Mouse (Mus musculus) MEL (cell line): ENCODE data around the gene Polr2i.
"Not testable (repeated sequence)": the region's sequence is repeated elsewhere in the genome, so short reads cannot be mapped to it uniquely, and the experiment has no call there.

Experiments
- CHD2 ChIP-seq: IDR thresholded peaks from 2 replicates; pipeline ENCODE4 v1.6.1; 2011; ENCODE audit warnings: low read length, improper control_type of control experiment
- CTCF ChIP-seq, 3 experiments: IDR thresholded peaks in 2 of 3; conservative IDR thresholded peaks in 1 of 3; 2 replicates each; pipeline ENCODE4 v1.5.1; 2011 to 2012; ENCODE audit warnings: low read length in 3 of 3, low read depth in 2 of 3, mild to moderate bottlenecking in 2 of 3, improper control_type of control experiment in 1 of 3, inconsistent platforms in 1 of 3, mixed read lengths in 1 of 3, moderate library complexity in 1 of 3; ENCODE audit not compliant: control insufficient read depth in 1 of 3, insufficient read depth in 1 of 3, poor library complexity in 1 of 3, severe bottlenecking in 1 of 3
- E2F4 ChIP-seq: IDR thresholded peaks from 2 replicates; pipeline ENCODE4 v1.6.1; 2011; ENCODE audit warnings: low read depth, low read length, improper control_type of control experiment, borderline replicate concordance
- ELF1 ChIP-seq: IDR thresholded peaks from 2 replicates; pipeline ENCODE4 v1.6.1; 2014; ENCODE audit warnings: low read depth, mild to moderate bottlenecking, inconsistent platforms, low read length, improper control_type of control experiment, moderate library complexity
- EP300 ChIP-seq, 2 experiments: IDR thresholded peaks; 2 replicates each; pipeline ENCODE4 v1.6.1; 2011; ENCODE audit warnings: improper control_type of control experiment in 2 of 2, low read length in 2 of 2, low read depth in 1 of 2, mild to moderate bottlenecking in 1 of 2
- ETS1 ChIP-seq: IDR thresholded peaks from 2 replicates; pipeline ENCODE4 v1.6.1; 2012; ENCODE audit warnings: low read depth, mild to moderate bottlenecking, inconsistent platforms, low read length, improper control_type of control experiment, moderate library complexity
- GATA1 ChIP-seq: IDR thresholded peaks from 2 replicates; pipeline ENCODE4 v1.6.1; 2011; ENCODE audit warnings: low read depth, low read length, improper control_type of control experiment
- JUND ChIP-seq: IDR thresholded peaks from 2 replicates; pipeline ENCODE4 v1.6.1; 2011; ENCODE audit warnings: low read depth, mild to moderate bottlenecking, improper control_type of control experiment, low read length
- MAFK ChIP-seq: IDR thresholded peaks from 2 replicates; pipeline ENCODE4 v1.6.1; 2011; ENCODE audit warnings: low read depth, mild to moderate bottlenecking, low read length, improper control_type of control experiment, borderline replicate concordance
- NELFE ChIP-seq: IDR thresholded peaks from 2 replicates; pipeline ENCODE4 v1.6.1; 2011; ENCODE audit warnings: low read depth, low read length, improper control_type of control experiment
- NRF1 ChIP-seq: IDR thresholded peaks from 2 replicates; pipeline ENCODE4 v1.6.1; 2014; ENCODE audit warnings: low read depth, mild to moderate bottlenecking, inconsistent platforms, low read length, improper control_type of control experiment, moderate library complexity; ENCODE audit not compliant: poor library complexity, insufficient read depth, severe bottlenecking
- POLR2A ChIP-seq, 2 experiments: IDR thresholded peaks; 2 replicates each; pipeline ENCODE4 v1.6.1; 2011 to 2012; ENCODE audit warnings: low read length in 2 of 2, mild to moderate bottlenecking in 2 of 2, control low read depth in 1 of 2, improper control_type of control experiment in 1 of 2, low read depth in 1 of 2, moderate library complexity in 1 of 2; ENCODE audit not compliant: control insufficient read depth in 1 of 2, insufficient read depth in 1 of 2, poor library complexity in 1 of 2
- RCOR1 ChIP-seq: IDR thresholded peaks from 2 replicates; pipeline ENCODE4 v1.6.1; 2012; ENCODE audit warnings: low read depth, mild to moderate bottlenecking, inconsistent platforms, low read length, improper control_type of control experiment

- not testable (repeated sequence) for TF ChIP-seq E2F4; GATA1; NELFE; CTCF (IDR thresholded peaks at IDR 0.05 in 2 of 3, conservative IDR thresholded peaks at IDR 0.05 in 1 of 3; ENCODE audit: control insufficient read depth in 1 of 3, insufficient read depth in 1 of 3, low read depth in 2 of 3, low read length in 3 of 3, poor library complexity in 1 of 3, severe bottlenecking in 1 of 3); MAFK; JUND; CHD2; RCOR1; NRF1; EP300 (IDR thresholded peaks at IDR 0.05; ENCODE audit: low read depth in 1 of 2, low read length in 2 of 2); ETS1; POLR2A (IDR thresholded peaks at IDR 0.05; ENCODE audit: control insufficient read depth in 1 of 2, insufficient read depth in 1 of 2, low read depth in 1 of 2, low read length in 2 of 2, poor library complexity in 1 of 2); ELF1
Measured at GRCm38 (mm10) chr7:30206364-30206763, 25.4 kb upstream of the Polr2i start.
